Mouse (Mus musculus) bone marrow macrophage, adult 2 months (primary cell): ENCODE data around the gene 1110008L16Rik. TPM values are rescaled to one million over a fixed set of nuclear protein-coding genes. Genes with fewer than 3 reads are reported as not detected.
"Not testable (repeated sequence)": the region's sequence is repeated elsewhere in the genome, so short reads cannot be mapped to it uniquely, and the experiment has no call there.

Experiments used
- H3K27ac ChIP-seq: 2 replicates; pipeline ENCODE4 v1.5.1; 2012; ENCODE audit warnings: low read depth, low read length; ENCODE audit not compliant: insufficient read depth
- H3K4me1 ChIP-seq: 2 replicates; pipeline ENCODE4 v1.6.1; 2012; ENCODE audit warnings: low read length; ENCODE audit not compliant: control insufficient read depth, insufficient read depth
- H3K4me3 ChIP-seq: 2 replicates; pipeline ENCODE4 v1.5.1; 2012; ENCODE audit warnings: mild to moderate bottlenecking, low read length, moderate library complexity; ENCODE audit not compliant: insufficient read depth
- CTCF ChIP-seq: IDR thresholded peaks from 2 replicates; pipeline ENCODE4 v1.5.1; 2012; ENCODE audit warnings: low read depth, mild to moderate bottlenecking, low read length, moderate library complexity
- POLR2A ChIP-seq: IDR thresholded peaks from 2 replicates; pipeline ENCODE4 v1.6.1; 2012; ENCODE audit warnings: mild to moderate bottlenecking, low read depth, low read length, borderline replicate concordance
- polyA plus RNA-seq: library from polyadenylated mRNA; stranded (reverse); fragments of >200 nt; gene quantifications from 2 replicates; pipeline ENCODE4 v1.2.4, GENCODE M21; 2012; ENCODE audit not compliant: missing spikeins, insufficient read depth, insufficient read length

1110008L16Rik gene
- polyA plus RNA-seq, 1 experiment, result 9.8 TPM

- no peak for TF ChIP-seq CTCF
- no peak for TF ChIP-seq POLR2A
- H3K27ac ChIP-seq, result peak overlapping the region; percentile 8; the same call in 1 of the 2 replicates
- peaks cover 32% of the 10 kb centered on the region for H3K4me1 ChIP-seq
- H3K4me3 ChIP-seq, result peak overlapping the region; percentile 8
These were observed 90.0 kb downstream of the 1110008L16Rik start for GRCm38 (mm10) chr12:55389132-55390081.

DNA sequence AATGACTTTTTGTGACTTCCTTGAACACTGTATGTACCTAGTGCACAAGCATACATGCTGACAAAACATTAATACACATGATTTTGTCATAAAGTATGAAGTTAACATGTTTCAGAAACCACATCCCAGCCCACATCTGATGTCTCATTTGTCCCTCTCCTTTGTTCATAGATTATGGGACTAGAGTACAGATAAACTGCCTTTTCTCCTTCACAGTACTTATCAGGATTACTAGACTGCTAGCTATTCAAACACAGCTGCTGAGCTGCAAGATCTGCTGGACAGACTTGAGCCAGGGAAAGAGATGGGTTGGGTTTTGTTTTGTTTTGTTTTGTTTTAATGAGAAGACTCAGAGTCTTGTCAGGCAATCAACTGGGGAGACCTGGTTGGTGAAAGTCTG, 92.7 kb downstream of the 1110008L16Rik start:
- Histone ChIP-seq H3K4me3 (no peak overlapping the region), H3K4me1 (peaks cover 29% of the 10 kb centered on the region), H3K27ac (no peak overlapping the region)
- no peak for TF ChIP-seq CTCF
- TF ChIP-seq POLR2A, result no peak

DNA sequence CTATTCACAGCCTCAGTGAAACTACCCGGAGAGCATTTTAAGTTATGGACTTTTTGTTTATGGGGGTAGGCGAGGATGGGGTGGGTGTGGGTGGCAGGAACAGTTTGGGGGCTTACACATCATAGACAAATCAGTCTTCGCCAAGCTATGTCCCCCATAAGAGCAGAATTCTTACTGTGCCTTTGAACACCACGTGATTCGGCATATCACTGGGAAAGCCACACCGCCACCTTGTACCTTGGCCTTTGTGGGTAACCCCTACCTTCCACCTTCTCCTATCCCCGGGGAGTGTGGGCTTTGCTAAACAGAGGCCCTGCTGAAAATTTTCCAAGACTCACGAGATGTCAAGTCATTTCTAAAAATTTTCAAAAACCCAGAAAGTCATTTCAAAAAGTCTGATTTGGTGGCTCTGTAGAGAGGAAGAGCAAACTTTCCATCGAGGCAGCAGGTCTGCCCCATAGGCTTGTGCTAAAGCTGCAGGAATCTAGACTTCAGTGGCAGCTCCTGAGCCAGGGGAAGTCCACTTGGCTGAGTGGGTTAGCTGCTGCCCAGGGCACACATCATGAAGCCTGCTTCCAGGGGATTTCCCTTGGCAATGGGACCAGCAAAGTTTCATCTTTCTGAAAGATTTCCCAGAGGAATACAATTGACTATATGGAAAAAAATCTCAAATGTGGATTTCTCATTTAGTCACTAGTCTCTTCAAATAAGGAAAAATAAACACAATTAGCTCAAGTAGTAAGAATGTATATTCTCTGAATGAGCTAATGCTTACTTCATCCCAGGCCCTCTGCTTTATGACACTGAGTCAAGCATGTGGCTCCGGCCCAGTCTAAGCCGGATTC, 93.6 kb downstream of the 1110008L16Rik start:
- Histone ChIP-seq H3K4me3 (no peak overlapping the region), H3K4me1 (peaks cover 28% of the 10 kb centered on the region), H3K27ac (no peak overlapping the region)
- TF ChIP-seq POLR2A, result no peak
- TF ChIP-seq CTCF, result no peak

- not testable (repeated sequence) for H3K4me3 ChIP-seq, H3K27ac ChIP-seq, H3K4me1 ChIP-seq
These were observed 96.2 kb downstream of the 1110008L16Rik start for GRCm38 (mm10) chr12:55395601-55396000.

DNA sequence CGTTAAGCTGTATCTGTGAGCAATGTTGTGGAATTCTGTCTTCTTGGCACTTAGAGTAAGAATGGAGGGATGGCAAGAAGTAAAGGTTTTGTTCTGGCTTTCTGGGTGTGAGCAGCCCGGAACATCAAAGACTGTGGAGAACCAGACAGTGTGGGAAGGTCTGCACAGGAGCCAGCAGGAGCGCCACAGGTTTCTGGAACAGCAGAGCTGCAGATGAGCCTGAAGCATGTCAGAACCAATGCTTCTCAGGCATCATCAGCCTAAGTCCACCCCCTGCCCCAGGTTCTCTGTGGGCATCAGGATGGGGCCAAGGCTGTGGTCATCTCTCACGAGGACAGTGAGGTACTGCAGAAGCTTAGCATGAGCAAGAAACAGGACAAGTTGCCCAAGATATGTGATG, 97.2 kb downstream of the 1110008L16Rik start:
- no peak overlapping the region for H3K4me3 ChIP-seq
- no peak overlapping the region for H3K27ac ChIP-seq
- no peak for TF ChIP-seq POLR2A
- TF ChIP-seq CTCF, result no peak
- H3K4me1 ChIP-seq, result peaks cover 11% of the 10 kb centered on the region

- H3K4me3 ChIP-seq, result peak overlapping the region; percentile 52
- TF ChIP-seq CTCF (no peak), POLR2A (no peak)
- H3K4me1 ChIP-seq, result peaks cover 13% of the 10 kb centered on the region
- peak overlapping the region; percentile 97 for H3K27ac ChIP-seq
These were observed 98.3 kb downstream of the 1110008L16Rik start for GRCm38 (mm10) chr12:55397544-55398239.

DNA sequence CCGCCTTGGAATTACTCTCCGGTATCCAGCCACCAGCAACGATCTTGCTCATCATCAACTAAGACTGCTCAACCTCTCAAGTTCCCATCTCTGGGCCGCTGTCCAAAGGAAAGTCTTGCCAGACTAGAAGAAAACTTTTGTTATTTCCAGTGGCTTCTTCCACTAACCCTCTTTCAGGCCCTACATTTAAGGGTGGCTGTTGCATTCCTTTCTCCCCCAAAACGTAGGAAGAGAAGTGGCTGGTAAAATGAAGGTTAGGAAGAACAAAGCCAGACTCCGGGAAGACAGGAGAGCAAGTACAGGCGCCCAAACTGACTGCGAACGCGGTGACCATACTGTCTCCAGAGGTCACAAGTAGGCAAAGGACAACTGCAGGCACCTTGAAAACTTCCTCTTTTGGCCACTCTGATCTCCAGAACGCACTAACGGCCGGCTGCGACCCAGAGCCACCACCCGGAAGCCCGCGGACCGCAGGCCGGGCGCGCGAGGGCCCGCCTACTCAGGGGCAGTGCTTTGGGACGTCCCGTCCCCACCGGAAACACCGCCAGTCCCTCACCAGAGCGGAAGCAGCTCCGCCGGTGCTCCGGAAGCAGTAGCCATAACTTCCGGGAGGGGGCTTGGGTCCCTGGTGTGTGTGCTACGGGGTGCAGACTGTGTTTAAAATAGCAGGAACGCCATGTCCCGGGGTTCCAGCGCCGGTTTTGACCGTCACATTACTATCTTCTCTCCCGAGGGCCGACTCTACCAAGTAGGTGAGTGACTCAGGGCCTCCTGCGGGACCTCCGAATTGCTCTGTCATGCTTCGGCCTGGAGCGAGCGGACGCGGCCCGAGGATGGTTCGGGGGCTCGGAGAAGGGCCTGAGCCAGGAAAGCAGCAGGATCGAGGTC, 99.1 kb downstream of the 1110008L16Rik start:
- Histone ChIP-seq H3K4me3 (peak overlapping the region; percentile 98), H3K27ac (peak overlapping the region; percentile 97), H3K4me1 (peaks cover 13% of the 10 kb centered on the region)
- TF ChIP-seq CTCF (no peak), POLR2A (no peak)

- H3K27ac ChIP-seq, result peak overlapping the region; percentile 75
- H3K4me1 ChIP-seq, result peaks cover 13% of the 10 kb centered on the region
- TF ChIP-seq POLR2A (no peak), CTCF (no peak)
- H3K4me3 ChIP-seq, result peak overlapping the region; percentile 98
These were observed 99.8 kb downstream of the 1110008L16Rik start for GRCm38 (mm10) chr12:55399128-55399677.

DNA sequence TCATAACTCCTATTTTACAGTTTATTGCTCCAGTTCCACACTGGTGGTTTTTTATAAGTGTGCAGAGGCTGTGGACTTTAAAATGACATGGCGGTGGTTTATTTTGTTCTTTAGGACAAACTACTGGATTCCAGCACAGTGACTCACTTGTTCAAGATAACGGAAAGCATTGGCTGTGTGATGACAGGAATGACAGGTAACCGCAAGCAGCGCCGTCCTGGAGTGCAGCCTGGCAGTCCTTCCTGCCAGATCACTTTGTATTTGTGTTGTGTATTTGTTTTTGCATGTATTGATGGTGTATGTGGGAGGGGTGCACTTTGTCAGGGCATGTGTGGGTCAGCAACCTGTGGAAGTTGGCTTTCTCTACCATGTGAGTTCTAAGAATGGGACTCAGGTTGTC, 108.5 kb downstream of the 1110008L16Rik start:
- no peaks in the 10 kb centered on the region for H3K4me1 ChIP-seq
- H3K4me3 ChIP-seq, result no peak overlapping the region
- TF ChIP-seq POLR2A, result no peak
- TF ChIP-seq CTCF, result no peak
- H3K27ac ChIP-seq, result no peak overlapping the region
